Mouse (Mus musculus): Measurements from ENCODE around the gene Scel. TPM values are rescaled to one million over a fixed set of nuclear protein-coding genes. Genes with fewer than 3 reads are reported as not detected.

Scel gene
- polyA plus RNA-seq, 1 experiment from 2014 or later, result 0.14 TPM

DNA sequence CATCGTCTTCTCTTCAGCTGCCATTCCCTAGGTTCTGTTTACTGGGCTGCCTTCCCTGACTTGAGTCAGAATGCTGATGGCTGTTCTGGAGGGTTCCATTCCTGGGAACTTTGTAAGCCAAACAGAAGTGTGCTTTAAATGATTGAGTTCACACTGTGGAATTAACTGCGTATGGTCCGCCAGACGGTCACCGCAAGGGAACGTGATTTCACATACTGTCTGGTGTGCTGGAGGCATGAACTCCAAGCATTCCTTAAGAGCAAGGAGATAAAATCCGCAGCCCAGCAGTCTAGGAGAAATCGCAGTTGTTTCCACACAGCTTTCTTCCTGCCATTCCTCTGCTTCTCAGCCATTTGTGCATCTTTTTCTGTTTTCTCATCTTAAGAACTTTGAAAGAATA is 2.3 kb downstream of the Scel start:
- ATAC-seq (ENCODE audit: low read depth), result no peak
- H3K36me3 ChIP-seq, result no peaks in the 10 kb centered on the region
- WGBS (ENCODE audit: insufficient replicate concordance), result 72% methylated on average over 8 of the region's 8 CpGs

DNA sequence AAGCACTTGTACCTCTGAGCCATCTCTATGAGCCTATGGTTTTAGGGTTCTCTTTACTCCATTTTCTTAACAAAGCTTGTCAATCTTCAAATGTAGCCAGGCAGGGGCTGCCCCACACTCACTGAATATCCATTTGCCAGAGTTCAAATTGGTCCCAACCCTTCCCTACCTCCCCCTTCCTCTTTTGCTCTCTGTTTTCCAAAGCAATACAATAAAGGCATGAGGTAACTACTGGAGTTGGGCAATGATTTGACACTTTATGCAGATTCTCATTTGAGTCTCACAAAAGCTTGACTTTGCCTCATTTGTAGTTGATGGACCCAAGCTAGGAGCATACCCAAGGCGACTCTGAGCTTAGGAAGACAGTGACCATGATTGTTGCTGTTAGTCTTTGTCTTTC is 13.1 kb downstream of the Scel start:
- Histone ChIP-seq H3K4me1 (replicated peaks) (no peaks in the 10 kb centered on the region), H3K9ac (no peak overlapping the region), H3K4me2 (no peak overlapping the region), H3K36me3 (no peaks in the 10 kb centered on the region), H3K9me3 (replicated peaks) (no peaks in the 10 kb centered on the region), H3K27me3 (no peaks in the 10 kb centered on the region), H3K4me3 (replicated peaks) (no peak overlapping the region), H3K27ac (no peak overlapping the region)
- DNase-seq, result no peak
- 60% methylated on average over 1 of the region's 1 CpGs for WGBS (ENCODE audit: insufficient replicate concordance)
- ATAC-seq (ENCODE audit: low read depth), result no peak

More for the DNA sequence above, 2.3 kb downstream of the Scel start:
- Histone ChIP-seq H3K27me3 (no peaks in the 10 kb centered on the region), H3K27ac (no peak overlapping the region), H3K4me2 (no peak overlapping the region), H3K9me3 (replicated peaks) (no peaks in the 10 kb centered on the region), H3K9ac (no peak overlapping the region), H3K4me1 (replicated peaks) (no peaks in the 10 kb centered on the region), H3K4me3 (replicated peaks) (no peak overlapping the region)
- no peak for DNase-seq

DNA sequence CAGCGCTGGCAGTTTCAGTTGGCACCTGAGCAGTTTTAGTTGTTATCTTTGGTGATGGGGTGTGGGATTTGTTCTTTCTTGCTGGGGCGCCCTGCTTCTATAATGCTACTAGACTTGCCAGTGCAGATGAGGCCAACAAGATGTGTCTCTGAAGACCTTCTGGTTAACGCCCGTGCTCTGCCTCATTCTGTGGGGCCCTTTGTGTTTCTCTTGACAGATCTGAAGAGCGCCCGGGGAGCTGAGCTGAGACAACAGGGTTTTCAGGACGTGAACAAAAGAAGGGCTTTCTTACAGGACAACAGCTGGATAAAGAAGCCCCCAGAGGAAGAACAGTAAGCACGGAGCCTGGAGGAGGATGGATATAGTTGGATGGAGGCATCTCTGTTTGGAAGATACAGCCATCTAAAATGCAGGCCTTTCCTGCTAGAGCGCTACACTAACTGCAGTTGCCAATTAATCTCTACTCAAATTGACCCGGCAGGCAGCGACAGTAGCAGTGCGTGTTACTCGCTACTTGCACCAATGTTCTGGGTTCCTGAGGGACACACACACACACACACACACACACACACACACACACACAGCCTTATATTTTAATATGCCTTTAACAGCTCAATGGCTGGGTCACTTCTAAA is 16.7 kb downstream of the Scel start:
- DNase-seq (no peak), ATAC-seq (ENCODE audit: low read depth) (no peak)
- no peaks in the 10 kb centered on the region for H3K9me3 ChIP-seq (replicated peaks)
- H3K27me3 ChIP-seq, result no peaks in the 10 kb centered on the region
- no peaks in the 10 kb centered on the region for H3K4me1 ChIP-seq (replicated peaks)
- no peak overlapping the region for H3K4me3 ChIP-seq (replicated peaks)
- H3K36me3 ChIP-seq, result no peaks in the 10 kb centered on the region
- H3K4me2 ChIP-seq, result no peak overlapping the region
- 73% methylated on average over 13 of the region's 13 CpGs for WGBS (ENCODE audit: insufficient replicate concordance)
- H3K27ac ChIP-seq, result no peak overlapping the region
- H3K9ac ChIP-seq, result no peak overlapping the region

DNA sequence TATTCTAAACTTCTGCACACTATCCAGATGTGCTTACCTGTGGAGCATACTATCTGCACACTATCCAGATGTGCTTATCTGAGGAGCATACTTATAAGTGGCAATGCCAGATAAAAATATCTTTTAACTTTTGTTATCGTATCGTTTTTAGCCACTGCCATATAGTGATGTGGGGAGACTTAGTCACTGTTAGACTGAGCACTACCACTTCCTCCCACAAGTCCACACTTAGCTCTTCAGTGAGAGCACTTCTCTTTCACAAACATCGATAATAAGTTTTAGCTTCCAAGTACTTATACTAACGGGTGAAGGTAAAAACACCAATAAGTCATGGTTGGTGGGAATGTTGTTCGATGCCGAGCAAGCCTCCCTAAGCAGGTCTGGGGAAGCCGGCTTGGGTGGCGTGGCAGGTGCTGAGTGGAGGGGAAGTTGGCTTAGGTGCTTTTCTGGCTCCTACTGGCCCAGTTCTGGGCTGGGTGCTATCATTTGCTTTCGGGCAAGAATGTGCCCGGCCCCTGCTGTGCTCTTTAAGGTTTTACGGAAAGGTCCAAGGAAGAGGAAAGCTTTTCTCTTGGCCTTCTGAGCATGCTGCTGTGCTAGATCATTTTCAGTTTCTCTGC is 18.7 kb downstream of the Scel start:
- no peak overlapping the region for H3K4me3 ChIP-seq (replicated peaks)
- no peaks in the 10 kb centered on the region for H3K27me3 ChIP-seq
- no peak overlapping the region for H3K4me2 ChIP-seq
- 74% methylated on average over 11 of the region's 11 CpGs for WGBS (ENCODE audit: insufficient replicate concordance)
- H3K27ac ChIP-seq, result no peak overlapping the region
- no peaks in the 10 kb centered on the region for H3K4me1 ChIP-seq (replicated peaks)
- no peaks in the 10 kb centered on the region for H3K36me3 ChIP-seq
- H3K9ac ChIP-seq, result no peak overlapping the region
- ATAC-seq (ENCODE audit: low read depth) (no peak), DNase-seq (no peak)
- H3K9me3 ChIP-seq (replicated peaks), result no peaks in the 10 kb centered on the region

DNA sequence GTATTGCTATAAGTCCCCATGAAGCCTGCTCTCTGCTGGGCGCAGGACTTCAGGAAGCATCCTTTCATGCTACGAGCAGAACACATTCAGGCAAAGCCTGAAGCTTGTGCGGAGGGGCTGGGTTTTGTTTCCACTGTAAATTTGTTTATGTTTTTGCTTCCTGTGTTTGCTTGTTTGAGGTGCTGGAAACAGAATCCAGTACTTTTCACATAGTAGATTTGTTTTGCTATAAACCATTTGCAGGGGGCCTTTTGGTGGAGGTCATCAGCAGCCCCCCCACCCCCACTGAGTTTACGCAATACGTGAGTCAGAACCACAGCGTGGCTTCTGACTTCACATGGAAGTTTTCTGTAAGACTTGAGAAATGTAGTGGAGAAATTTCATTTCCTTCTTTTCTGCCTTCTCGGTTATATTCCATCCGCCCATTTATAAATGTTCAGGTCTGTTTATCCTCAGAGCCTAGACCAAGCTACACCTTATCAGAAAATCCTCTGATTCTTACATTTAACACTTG is 22.4 kb downstream of the Scel start:
- WGBS (ENCODE audit: insufficient replicate concordance), result 60% methylated on average over 8 of the region's 8 CpGs
- Histone ChIP-seq H3K4me3 (replicated peaks) (no peak overlapping the region), H3K27me3 (no peaks in the 10 kb centered on the region), H3K4me1 (replicated peaks) (no peaks in the 10 kb centered on the region), H3K36me3 (no peaks in the 10 kb centered on the region), H3K9me3 (replicated peaks) (no peaks in the 10 kb centered on the region), H3K4me2 (no peak overlapping the region), H3K27ac (no peak overlapping the region), H3K9ac (no peak overlapping the region)
- no peak for ATAC-seq (ENCODE audit: low read depth)
- DNase-seq, result no peak

DNA sequence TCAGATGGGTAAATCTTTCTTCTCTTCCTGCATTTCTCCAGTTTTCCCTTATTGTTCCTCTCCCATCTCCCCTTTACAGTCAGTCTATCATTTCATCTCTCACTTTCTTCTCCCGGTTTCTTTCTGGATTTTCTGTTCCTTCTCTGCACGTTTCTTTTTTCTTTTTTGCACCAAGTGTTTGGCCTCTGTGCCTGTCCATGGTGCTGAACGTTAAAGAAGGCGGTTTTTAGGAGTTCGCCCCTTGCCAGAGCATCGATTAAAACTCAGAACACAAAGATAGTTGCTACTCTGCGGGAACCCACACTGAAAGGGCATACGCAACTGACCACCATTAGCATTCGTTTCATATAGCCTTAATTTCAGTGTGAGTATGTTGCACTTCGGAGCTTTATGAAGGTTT is 23.2 kb downstream of the Scel start:
- ATAC-seq (ENCODE audit: low read depth) (no peak), DNase-seq (no peak)
- no peak overlapping the region for H3K4me2 ChIP-seq
- H3K4me3 ChIP-seq (replicated peaks), result no peak overlapping the region
- H3K36me3 ChIP-seq, result no peaks in the 10 kb centered on the region
- 32% methylated on average over 10 of the region's 10 CpGs for WGBS (ENCODE audit: insufficient replicate concordance)
- no peak overlapping the region for H3K9ac ChIP-seq
- no peak overlapping the region for H3K27ac ChIP-seq
- no peaks in the 10 kb centered on the region for H3K27me3 ChIP-seq
- no peaks in the 10 kb centered on the region for H3K9me3 ChIP-seq (replicated peaks)
- no peaks in the 10 kb centered on the region for H3K4me1 ChIP-seq (replicated peaks)

DNA sequence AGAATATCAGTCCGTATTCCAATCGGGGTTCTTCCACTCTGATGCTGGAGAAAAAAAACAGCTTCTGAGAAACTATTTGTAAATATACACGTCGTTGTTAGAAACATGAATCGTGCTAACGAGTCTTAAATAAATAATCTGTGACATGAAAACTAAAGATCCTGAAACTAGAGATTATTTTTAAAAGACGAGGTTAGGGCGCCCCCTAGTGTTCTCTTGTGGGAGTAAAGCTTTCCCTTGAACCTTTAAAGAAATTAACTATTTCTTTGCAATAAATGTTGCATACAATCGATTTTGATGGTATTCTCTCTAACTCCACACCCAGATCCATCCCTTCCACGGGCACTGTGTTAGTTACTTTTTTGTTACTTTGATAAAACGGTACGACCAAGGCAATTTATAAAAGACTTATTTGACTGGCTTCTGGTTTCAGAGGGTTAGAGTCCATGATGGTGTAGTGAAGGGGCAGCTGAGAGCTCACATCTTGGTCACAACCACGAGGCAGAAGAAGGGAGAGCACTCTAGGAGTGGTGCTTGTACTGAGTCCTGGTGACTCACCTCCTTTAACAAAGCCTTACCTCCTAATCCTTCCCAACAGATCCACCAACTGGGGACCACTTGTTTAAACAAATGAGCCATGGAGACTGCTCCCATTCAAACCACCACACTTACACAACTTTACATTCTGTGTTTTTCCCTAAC is 24.4 kb downstream of the Scel start:
- no peaks in the 10 kb centered on the region for H3K36me3 ChIP-seq
- no peak overlapping the region for H3K27ac ChIP-seq
- no peaks in the 10 kb centered on the region for H3K4me1 ChIP-seq (replicated peaks)
- ATAC-seq (ENCODE audit: low read depth), result no peak
- no peak overlapping the region for H3K9ac ChIP-seq
- no peaks in the 10 kb centered on the region for H3K27me3 ChIP-seq
- H3K9me3 ChIP-seq (replicated peaks), result no peaks in the 10 kb centered on the region
- H3K4me3 ChIP-seq (replicated peaks), result no peak overlapping the region
- WGBS (ENCODE audit: insufficient replicate concordance), result 13% methylated on average over 13 of the region's 13 CpGs
- no peak overlapping the region for H3K4me2 ChIP-seq
- DNase-seq, result no peak

DNA sequence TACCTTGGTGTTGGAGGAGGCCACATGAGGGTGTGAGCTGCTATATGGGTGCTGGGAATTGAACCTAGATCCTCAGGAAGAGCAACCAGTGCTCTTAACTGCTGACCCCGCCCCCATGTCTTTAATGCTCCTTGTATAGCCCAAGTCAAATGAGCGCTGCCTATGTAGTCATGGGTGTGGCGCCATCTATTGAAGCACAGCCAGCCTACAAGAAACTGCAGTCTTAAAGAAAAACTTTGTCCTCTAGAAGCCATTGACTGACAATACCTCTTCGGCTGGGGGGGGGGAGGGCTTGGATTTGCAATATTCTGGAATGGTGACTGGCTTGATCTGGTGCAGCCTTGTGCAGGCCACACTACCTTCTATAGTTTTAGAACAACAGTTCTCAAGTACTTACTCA is 26.7 kb downstream of the Scel start:
- H3K4me1 ChIP-seq (replicated peaks), result no peaks in the 10 kb centered on the region
- H3K4me3 ChIP-seq (replicated peaks), result no peak overlapping the region
- no peak overlapping the region for H3K27ac ChIP-seq
- ATAC-seq (ENCODE audit: low read depth) (no peak), DNase-seq (no peak)
- H3K9me3 ChIP-seq (replicated peaks), result no peaks in the 10 kb centered on the region
- H3K9ac ChIP-seq, result no peak overlapping the region
- no peaks in the 10 kb centered on the region for H3K36me3 ChIP-seq
- 43% methylated on average over 4 of the region's 4 CpGs for WGBS (ENCODE audit: insufficient replicate concordance)
- no peak overlapping the region for H3K4me2 ChIP-seq
- no peaks in the 10 kb centered on the region for H3K27me3 ChIP-seq

DNA sequence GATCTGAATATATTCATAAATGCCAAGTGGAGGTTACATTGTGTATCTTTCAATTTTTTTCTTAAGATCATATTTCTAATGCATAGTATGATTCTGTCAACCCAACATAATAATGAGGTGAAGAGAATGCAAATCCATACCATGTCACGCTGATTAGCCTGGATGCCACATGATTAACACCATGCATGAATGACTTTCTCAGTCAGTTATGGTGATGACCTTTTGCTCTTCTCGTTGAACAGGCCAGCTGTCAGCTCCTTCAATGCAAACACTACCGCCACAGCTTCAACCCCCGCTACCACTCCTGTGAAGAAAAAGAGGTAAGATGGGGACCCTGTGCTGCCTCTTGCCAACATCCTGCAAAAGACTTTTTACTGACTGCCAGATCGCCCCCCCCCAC is 28.5 kb downstream of the Scel start:
- H3K9me3 ChIP-seq (replicated peaks), result no peaks in the 10 kb centered on the region
- H3K4me1 ChIP-seq (replicated peaks), result no peaks in the 10 kb centered on the region
- no peaks in the 10 kb centered on the region for H3K36me3 ChIP-seq
- 57% methylated on average over 5 of the region's 5 CpGs for WGBS (ENCODE audit: insufficient replicate concordance)
- H3K9ac ChIP-seq, result no peak overlapping the region
- no peaks in the 10 kb centered on the region for H3K27me3 ChIP-seq
- ATAC-seq (ENCODE audit: low read depth) (no peak), DNase-seq (no peak)
- H3K4me3 ChIP-seq (replicated peaks), result no peak overlapping the region
- H3K27ac ChIP-seq, result no peak overlapping the region
- H3K4me2 ChIP-seq, result no peak overlapping the region

DNA sequence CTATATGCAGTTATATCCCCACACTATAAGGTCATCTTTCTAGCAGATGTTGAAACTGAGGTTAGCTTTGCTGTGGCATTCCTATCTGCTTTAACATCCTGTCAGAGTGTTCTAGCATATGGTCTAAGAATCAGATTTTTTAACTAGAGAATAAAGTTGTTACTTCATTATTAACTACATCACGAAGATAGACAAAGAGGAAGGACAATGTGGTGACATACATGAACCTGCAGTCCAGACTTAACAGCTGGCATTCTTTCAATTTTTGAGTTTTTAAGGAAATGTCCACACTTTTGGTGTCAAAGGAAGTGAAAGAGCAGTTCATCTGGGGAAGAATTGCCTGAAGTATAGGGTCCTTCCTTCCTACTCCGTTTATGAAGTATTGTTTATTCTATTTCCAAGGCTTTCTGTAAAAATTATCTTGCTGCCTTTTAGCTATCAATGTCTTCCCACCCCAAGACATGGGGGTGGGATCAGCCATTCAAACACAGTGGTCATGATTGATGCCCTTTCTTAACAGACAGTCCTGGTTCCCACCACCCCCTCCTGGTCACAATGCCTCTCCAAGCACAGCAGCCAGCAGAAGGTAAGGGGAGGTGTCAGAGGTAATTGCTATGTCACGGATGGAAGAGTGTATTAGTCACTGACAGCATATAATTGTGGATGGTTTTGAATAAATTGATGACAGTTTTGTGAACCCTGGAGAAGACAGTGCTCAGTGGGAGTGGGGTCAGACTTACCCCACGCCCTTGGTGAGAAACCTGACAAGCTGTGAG is 30.4 kb downstream of the Scel start:
- no peak overlapping the region for H3K9ac ChIP-seq
- H3K4me3 ChIP-seq (replicated peaks), result no peak overlapping the region
- H3K27me3 ChIP-seq, result no peaks in the 10 kb centered on the region
- no peak overlapping the region for H3K27ac ChIP-seq
- H3K4me1 ChIP-seq (replicated peaks), result no peaks in the 10 kb centered on the region
- no peak for ATAC-seq (ENCODE audit: low read depth)
- WGBS (ENCODE audit: insufficient replicate concordance), result 42% methylated on average over 4 of the region's 4 CpGs
- H3K36me3 ChIP-seq, result no peaks in the 10 kb centered on the region
- no peak for DNase-seq
- no peaks in the 10 kb centered on the region for H3K9me3 ChIP-seq (replicated peaks)
- H3K4me2 ChIP-seq, result no peak overlapping the region

DNA sequence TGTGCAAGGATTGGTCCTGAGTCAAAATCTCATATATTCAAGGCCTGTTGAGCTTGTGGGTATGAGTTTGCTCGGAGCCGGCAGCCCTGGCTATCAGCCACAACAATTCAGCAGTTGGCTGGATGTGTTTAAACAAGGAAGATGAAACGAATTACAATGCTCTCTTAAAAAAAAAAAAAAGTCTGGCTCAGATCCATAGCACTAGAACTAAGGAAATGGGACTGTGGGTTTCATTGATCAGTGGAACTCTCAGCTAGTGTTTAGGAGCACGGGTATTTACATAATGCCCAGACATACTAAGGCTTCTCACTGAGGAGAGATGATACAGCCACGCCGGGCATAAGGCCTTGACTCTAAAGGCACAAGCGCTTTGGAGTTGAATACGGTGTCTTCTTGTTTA is 32.6 kb downstream of the Scel start:
- no peak overlapping the region for H3K4me2 ChIP-seq
- no peaks in the 10 kb centered on the region for H3K4me1 ChIP-seq (replicated peaks)
- no peaks in the 10 kb centered on the region for H3K9me3 ChIP-seq (replicated peaks)
- ATAC-seq (ENCODE audit: low read depth), result no peak
- H3K9ac ChIP-seq, result no peak overlapping the region
- 59% methylated on average over 8 of the region's 8 CpGs for WGBS (ENCODE audit: insufficient replicate concordance)
- no peak overlapping the region for H3K27ac ChIP-seq
- no peaks in the 10 kb centered on the region for H3K27me3 ChIP-seq
- no peak overlapping the region for H3K4me3 ChIP-seq (replicated peaks)
- no peak for DNase-seq
- no peaks in the 10 kb centered on the region for H3K36me3 ChIP-seq

Measured in liver, embryonic 13.5 days (tissue).